Mouse (Mus musculus) heart, postnatal 4 days (tissue): ENCODE results near the gene Chmp3. TPM values are rescaled to one million over a fixed set of nuclear protein-coding genes. Genes with fewer than 3 reads are reported as not detected.

Experiments
- DNase-seq: peaks from one replicate; pipeline ENCODE4 v3.0.0; 2021
- total RNA-seq, 2 experiments: library from RNA; stranded (reverse); gene quantifications; 2 replicates each; pipeline ENCODE4 v1.2.3; 2021

Gene Chmp3
- total RNA-seq = 10 to 100 TPM; 61.5 to 68.6 TPM

GRCm38 (mm10) chr6:71543686-71544499 is at the start of gene Chmp3:
Gene Chmp3, plus strand, starts transcription at chr6:71543797.
- peak; percentile 97 for DNase-seq

DNA sequence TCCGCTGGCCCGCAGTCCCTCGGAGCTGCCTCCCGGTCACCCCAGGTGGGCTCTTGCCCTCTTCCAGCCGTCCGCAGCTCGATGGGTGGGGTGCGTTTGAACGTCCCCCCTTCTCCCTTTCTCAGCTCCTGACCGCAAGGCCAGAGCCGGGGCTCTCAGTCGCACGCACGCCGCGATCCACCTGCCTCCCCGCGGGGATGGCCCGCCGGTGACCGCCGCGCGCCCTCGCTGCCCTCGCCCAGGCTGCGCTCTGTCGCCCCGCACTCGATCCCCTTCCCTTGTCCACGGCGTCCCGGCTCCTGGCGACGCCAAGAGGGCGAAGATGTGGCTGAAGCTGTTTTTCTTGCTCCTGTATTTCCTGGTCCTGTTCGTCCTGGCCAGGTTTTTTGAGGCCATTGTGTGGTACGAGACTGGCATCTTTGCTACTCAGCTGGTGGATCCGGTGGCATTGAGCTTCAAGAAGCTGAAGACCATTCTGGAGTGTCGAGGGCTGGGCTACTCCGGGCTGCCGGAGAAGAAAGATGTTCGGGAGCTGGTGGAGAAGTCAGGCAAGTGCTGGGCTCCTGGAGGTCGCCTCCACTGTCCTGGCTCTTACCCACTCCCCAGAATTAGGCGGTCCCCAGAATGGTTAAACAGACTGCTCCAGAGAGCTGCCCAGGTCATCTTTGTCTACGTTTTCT is 49.1 kb upstream of the Chmp3 start:
- DNase-seq = peak; percentile 57

DNA sequence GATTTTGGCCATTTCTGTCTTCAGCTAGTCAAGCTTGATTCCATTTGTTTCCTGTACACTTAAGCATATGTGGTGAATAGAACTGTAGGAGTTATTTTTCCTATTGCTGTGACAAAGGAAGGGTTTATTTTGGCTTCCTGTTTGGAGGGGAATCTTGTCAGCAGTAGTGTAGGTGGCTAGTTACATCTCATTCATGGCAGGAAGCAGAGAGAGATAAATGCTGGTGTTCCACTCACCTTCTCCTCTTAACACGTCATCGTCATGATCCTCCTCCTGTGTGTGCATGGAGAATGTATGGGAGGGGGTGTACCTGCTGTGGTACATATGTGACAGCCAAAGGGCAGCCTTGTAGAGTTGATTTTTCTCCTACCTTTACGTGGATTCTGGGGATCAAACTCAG is 43.0 kb upstream of the Chmp3 start:
- no peak for DNase-seq

- DNase-seq = no peak
Measured at GRCm38 (mm10) chr6:71503001-71503400, 40.6 kb upstream of the Chmp3 start.

- DNase-seq = no peak
Measured at GRCm38 (mm10) chr6:71503670-71504069, 39.9 kb upstream of the Chmp3 start.

DNA sequence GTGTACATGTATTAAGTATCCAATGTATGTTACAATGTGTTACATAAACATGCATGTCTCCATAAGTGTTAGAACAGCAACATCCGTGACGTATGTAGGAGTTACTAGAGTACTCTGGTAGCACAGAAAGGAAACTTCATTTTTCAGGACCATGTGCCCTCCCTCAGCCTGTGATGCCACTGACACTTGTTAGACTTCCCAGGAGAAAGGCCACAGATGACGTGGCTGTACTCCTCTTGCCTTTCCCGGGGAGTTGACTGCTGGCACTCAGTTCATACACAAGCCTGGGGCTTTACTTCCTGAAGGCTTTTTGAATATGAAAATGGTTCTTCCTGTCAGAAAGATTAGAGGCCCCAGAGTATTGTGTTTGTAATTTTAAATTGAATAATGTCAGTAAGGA is 39.5 kb upstream of the Chmp3 start:
- DNase-seq = no peak

DNA sequence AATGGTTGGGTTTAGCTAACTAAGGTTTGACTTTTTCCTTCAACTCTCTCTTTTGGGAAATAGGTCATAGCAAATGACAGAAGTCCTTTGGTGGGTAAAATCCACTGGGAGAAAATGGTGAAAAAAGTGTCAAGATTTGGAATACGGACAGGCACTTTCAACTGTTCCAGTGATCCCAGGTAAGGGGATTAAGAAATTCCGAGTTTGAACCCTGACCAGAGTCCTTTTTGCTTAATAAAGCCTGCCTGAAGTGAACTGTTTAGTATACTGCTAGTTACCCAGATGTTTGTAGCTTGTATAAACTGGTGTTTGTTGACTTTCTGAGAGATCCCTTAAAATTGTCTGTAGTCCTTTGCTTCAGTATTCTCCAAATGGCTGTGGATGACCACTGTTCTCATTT is 37.9 kb upstream of the Chmp3 start:
- DNase-seq = no peak

DNA sequence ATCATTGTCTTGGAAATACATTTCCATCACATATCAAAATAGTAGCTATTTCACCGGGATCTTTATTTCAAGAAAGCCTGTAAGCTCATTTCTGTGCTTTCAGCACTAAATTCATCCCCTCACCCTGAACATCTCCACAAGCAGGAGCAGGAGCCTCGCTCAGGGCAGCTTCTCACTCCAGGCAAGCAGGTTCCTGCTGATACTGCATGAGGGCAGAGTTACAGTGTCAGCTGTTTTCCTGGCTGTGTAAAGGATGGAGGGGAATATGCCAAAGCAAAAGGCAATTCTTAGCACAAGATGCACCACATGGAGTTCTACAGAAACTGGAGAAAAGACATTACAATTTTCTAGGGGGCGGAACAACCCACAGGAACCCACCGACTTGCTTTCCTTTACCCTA is 24.1 kb upstream of the Chmp3 start:
- no peak for DNase-seq

DNA sequence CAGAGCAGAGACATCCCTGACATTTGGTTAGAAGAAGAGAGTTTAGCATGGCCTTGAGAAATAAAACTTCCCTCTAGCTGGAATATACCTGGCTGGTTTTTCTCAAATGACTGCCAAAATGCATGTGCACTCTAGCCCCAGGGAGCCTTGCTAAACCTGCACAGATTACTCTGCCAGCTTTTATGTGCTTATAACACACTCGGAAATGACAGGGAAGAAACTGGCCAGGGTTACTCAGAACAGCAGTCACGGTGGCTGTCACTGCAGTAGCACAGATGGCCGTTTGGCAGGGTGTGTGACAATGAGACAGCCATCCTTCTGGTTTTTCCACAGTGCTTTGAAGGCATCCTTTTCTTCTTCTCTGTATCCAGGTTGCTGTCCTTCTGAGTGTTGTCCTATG is 18.0 kb upstream of the Chmp3 start:
- DNase-seq = no peak

DNA sequence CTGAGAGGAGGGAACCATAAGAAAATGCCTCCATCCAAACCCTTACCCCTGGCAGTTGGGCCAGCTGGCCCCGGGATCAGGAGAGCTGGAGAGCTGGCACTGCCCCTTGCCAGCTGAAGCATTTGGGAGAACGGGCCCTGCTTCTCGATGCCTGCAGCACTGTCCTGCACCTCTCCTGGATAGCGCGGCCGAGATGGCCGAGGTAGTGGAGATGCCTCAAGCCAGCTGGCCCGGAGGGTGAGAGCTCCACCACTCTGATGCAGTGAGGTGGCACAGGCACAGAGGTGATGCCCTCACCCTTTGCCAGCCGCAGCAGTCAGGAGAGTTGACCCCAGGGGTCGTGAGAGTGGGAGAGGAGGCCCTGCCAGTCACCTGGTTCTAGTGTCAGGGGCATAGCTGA is 16.5 kb upstream of the Chmp3 start:
- DNase-seq = no peak

GRCm38 (mm10) chr6:71527826-71528225 is 15.8 kb upstream of the Chmp3 start:
- no peak for DNase-seq

- no peak for DNase-seq
Measured at GRCm38 (mm10) chr6:71530176-71530575, 13.4 kb upstream of the Chmp3 start.

- peak; percentile 27 for DNase-seq
Measured at GRCm38 (mm10) chr6:71537286-71537685, 6.3 kb upstream of the Chmp3 start.

DNA sequence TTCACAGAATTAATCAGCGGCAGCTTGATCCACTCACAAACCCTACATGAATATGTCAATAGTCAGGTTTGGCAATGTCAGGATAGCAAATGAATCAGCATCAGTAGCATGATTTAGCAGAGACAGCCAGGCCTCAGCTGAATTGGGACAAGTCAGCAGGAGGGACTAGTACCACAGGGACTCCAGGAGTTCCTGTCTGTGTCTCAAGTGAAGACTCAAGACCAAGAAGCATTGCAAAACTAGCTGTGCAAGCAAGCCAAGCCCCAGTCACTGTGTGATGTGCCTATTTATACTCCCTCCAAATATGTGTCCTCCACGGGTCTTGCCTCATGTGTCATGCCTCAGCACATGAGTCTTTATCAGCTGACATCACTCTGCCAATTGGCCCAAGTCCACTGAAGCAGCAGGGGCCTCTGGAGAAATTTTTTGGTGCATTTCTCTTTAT is 11.9 kb downstream of the Chmp3 start:
- DNase-seq = peak; percentile 58

- DNase-seq = no peak
Measured at GRCm38 (mm10) chr6:71556826-71557225, 13.2 kb downstream of the Chmp3 start.

- DNase-seq = no peak
Measured at GRCm38 (mm10) chr6:71568616-71569015, 25.0 kb downstream of the Chmp3 start.

DNA sequence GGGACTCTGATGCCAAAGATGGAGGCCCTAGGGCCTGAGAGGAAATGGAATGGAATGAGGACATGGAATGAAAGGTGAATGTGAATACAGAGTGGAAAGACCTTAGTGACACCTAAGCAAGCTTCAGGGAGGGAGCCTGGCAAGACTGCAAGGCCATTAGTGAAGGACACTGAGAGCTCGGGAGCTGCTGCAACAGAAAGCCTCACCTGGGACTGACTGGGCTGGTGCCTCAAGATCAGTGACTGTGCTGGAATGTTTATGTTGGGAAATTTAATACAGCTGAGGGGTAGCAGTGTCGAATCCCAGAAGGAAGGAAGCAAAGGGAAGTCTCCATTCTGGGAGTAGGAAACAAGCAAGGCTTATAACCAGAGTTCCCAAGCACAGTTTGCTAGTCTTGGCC is 25.4 kb downstream of the Chmp3 start:
- no peak for DNase-seq

- DNase-seq = no peak
Measured at GRCm38 (mm10) chr6:71575359-71575758, 31.8 kb downstream of the Chmp3 start.

- DNase-seq = no peak
Measured at GRCm38 (mm10) chr6:71579478-71579877, 35.9 kb downstream of the Chmp3 start.

DNA sequence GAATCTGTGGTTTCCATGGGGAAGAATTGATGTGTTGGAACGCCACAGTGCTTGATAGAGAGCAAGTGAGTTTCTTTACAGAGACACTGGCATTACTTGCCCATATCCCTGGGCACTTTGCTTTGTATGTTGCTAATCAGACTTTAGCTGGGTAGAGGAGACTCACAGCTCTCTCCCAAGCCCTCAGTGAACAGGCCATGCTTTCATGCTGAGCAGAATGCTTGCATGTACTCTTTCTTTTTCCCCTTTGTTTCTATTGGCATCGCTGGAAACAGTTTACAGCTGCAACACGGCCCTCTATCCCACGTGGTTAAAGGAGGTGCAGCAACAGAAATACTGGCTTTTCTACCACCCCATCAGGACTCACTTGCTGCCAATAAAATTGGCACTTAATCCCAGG is 39.6 kb downstream of the Chmp3 start:
- no peak for DNase-seq

DNA sequence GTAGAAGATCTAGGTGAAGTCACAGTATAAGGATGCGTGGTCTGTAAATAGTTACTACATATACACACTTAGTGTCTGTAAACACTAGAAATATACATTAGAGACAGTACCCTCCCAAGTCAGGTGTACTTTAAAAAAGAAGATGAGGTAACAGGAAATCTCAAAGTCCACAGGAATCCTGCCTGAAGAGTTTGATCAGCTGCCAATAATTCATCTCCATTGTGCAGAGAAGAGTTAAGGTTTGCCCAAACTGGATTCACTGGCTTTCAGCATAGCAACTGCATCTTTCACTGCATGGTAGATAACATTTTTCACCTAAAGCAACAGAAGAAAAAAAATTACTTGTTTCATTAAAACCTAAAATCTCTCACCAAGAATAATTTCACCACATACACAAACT is 45.8 kb downstream of the Chmp3 start:
- no peak for DNase-seq

DNA sequence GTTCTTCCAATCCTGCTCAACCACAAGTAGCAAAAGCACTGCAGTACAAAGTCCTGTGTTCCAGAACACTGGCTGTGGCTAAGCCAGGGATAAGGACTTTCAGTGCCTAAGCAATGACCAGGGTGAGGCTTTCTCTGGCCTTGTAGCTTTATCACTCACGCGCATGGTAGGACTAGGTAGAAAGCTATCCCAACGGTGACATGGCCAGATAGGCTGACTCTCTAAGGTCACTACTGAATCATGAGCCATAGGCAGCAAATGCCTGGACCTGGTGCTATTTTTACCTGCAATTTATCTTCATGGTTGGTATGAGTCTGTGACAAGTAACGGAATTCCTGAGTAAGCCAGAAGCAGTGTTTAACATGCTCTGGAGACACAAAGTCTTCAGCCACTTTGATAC is 46.6 kb downstream of the Chmp3 start:
- DNase-seq = peak; percentile 15

GRCm38 (mm10) chr6:71607756-71608155 is 64.2 kb downstream of the Chmp3 start:
- no peak for DNase-seq

GRCm38 (mm10) chr6:71608994-71609393 is 65.4 kb downstream of the Chmp3 start:
- DNase-seq = no peak
